10 mouse cellular contexts compared by ENCODE assay signal in the genomic region with DNA sequence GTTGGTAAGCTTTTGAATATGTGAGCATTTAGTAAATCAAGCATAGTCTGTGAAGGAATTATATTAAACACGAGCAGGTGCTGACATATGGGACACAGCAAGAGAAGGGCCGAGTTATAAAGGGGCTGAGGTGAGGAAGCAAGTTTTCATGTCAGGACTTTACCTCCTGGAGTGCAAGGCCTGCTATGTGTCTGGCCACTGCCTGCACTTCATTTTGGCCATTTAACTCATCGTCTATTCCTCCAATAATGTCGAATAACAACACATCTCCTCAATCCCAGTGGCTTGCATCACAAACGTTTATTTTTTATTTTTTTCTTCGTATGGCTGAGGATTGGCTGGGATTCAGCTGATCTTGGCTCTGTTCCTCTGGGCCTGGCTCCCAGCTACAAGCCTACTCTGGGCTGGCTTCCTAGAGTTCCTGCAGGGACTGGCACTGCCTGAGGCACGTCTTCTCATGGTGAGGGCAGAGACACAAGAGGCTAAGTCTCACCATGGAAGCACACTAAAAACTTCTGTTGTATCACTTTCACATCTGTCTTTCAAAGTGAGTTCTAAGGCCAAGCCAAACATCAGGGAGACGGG. TPM values are rescaled to one million over a fixed set of nuclear protein-coding genes. Genes with fewer than 3 reads are reported as not detected.
A peak's percentile ranks its signal among the peaks of the same experiment; 100 is the strongest.
DNase-seq lines count a peak whose midpoint lies in the region; ATAC-seq and TF ChIP-seq lines count a peak whose summit lies in the region.
"Had no signal": no experiment of that assay in that cellular context is flagged by ENCODE, and none has a peak within 500 bp of the region (broad histone marks: within the 10 kb centered on the region; RNA-seq: fewer than 3 reads in every experiment).

No protein-coding gene starts in this region.

- H3K9ac ChIP-seq in heart, adult 2 months (ENCODE audit: low read depth, low read length): no peak overlapping the region
- H3K9ac ChIP-seq in heart, postnatal 0 days (replicated peaks; ENCODE audit: low read depth, low read length): no peak overlapping the region
- H3K9ac ChIP-seq in kidney, embryonic 14.5 days (ENCODE audit: low read depth, low read length): no peak overlapping the region

- intact Hi-C loops in heart, adult 2 months (cut with DNase I): no loop called here
- intact Hi-C loops in heart, postnatal 25 days (cut with DNase I): no loop called here

- H3K79me2 ChIP-seq in heart, adult 2 months (replicated peaks; ENCODE audit: control insufficient read depth, insufficient read depth, low read length): no peaks in the 10 kb centered on the region

- 32% methylated on average over 8 of the region's 8 CpGs for WGBS in heart, adult 2 months
- 35% methylated on average over 8 of the region's 8 CpGs for WGBS in heart, postnatal 0 days
- 71% methylated on average over 8 of the region's 8 CpGs for WGBS in kidney, embryonic 14.5 days

- no peak for TF ChIP-seq EP300 in heart, adult 2 months (IDR thresholded peaks at IDR 0.05; ENCODE audit: insufficient read depth, low read depth, low read length)
- no peak for TF ChIP-seq EP300 in heart, postnatal 0 days (IDR thresholded peaks at IDR 0.05; ENCODE audit: low read depth)

- no peak for TF ChIP-seq POLR2A in heart, adult 2 months (IDR thresholded peaks at IDR 0.05; ENCODE audit: insufficient read depth, low read depth, low read length)

- no peaks in the 10 kb centered on the region for H3K9me3 ChIP-seq in heart, postnatal 0 days (replicated peaks; ENCODE audit: control insufficient read depth, low read length)
- no peaks in the 10 kb centered on the region for H3K9me3 ChIP-seq in kidney, embryonic 14.5 days (ENCODE audit: control insufficient read depth, low read length)

- no peaks in the 10 kb centered on the region for H3K36me3 ChIP-seq in heart, adult 2 months (ENCODE audit: control insufficient read depth, insufficient read depth, low read length)
- no peaks in the 10 kb centered on the region for H3K36me3 ChIP-seq in heart, postnatal 0 days (replicated peaks; ENCODE audit: control insufficient read depth, insufficient read depth, low read length)
- no peaks in the 10 kb centered on the region for H3K36me3 ChIP-seq in kidney, embryonic 14.5 days (ENCODE audit: control insufficient read depth, insufficient read depth, low read length)

- H3K4me2 ChIP-seq in heart, postnatal 0 days (ENCODE audit: low read depth, low read length): no peak overlapping the region
- no peak overlapping the region for H3K4me2 ChIP-seq in kidney, embryonic 14.5 days (replicated peaks; ENCODE audit: low read depth, low read length)

- H3K27me3 ChIP-seq in heart, adult 2 months (ENCODE audit: control insufficient read depth, insufficient read depth, low read length): no peaks in the 10 kb centered on the region
- H3K27me3 ChIP-seq in heart, postnatal 0 days (ENCODE audit: control insufficient read depth, insufficient read depth, low read length): no peaks in the 10 kb centered on the region
- no peaks in the 10 kb centered on the region for H3K27me3 ChIP-seq in kidney, embryonic 14.5 days (ENCODE audit: control insufficient read depth, insufficient read depth, low read length)

- no peak for TF ChIP-seq CTCF in heart, adult 2 months (IDR thresholded peaks at IDR 0.05)
- TF ChIP-seq CTCF in heart, postnatal 0 days (IDR thresholded peaks at IDR 0.05; ENCODE audit: low read depth): no peak

- H3K4me3 ChIP-seq in heart, adult 2 months: no peak overlapping the region
- H3K4me3 ChIP-seq in heart, postnatal 0 days (ENCODE audit: low read depth, low read length): no peak overlapping the region
- H3K4me3 ChIP-seq in kidney, embryonic 14.5 days (ENCODE audit: low read length): no peak overlapping the region

- H3K27ac ChIP-seq in heart, adult 2 months: no peak overlapping the region
- H3K27ac ChIP-seq in heart, postnatal 0 days (ENCODE audit: low read depth): no peak overlapping the region
- H3K27ac ChIP-seq in kidney, embryonic 14.5 days (ENCODE audit: low read depth, low read length): no peak overlapping the region

- peak; percentile 47; the same call in 1 of the 2 replicates for ATAC-seq in heart, postnatal 0 days (ENCODE audit: insufficient read depth, low read depth)
- ATAC-seq in kidney, embryonic 14.5 days (ENCODE audit: low FRiP score, low TSS enrichment): no peak

- peaks cover 4% of the 10 kb centered on the region; the same call in 1 of the 2 replicates for H3K4me1 ChIP-seq in heart, adult 2 months (ENCODE audit: control insufficient read depth, insufficient read depth, low read length)
- H3K4me1 ChIP-seq in heart, postnatal 0 days (ENCODE audit: control insufficient read depth, insufficient read depth): no peaks in the 10 kb centered on the region; the same call in 1 of the 2 replicates
- no peaks in the 10 kb centered on the region for H3K4me1 ChIP-seq in kidney, embryonic 14.5 days (ENCODE audit: control insufficient read depth, insufficient read depth, low read length)

- peak; percentile 53 to 58 for DNase-seq in heart, adult 2 months
- DNase-seq in heart, postnatal 25 days (ENCODE audit: low spot score): no peak
- peak; percentile 70 to 75 for DNase-seq in right cerebral cortex, postnatal 10 days (ENCODE audit: low spot score in 2 of 2)
- DNase-seq in right cerebral cortex, postnatal 25 days: no peak
- peak; percentile 25 for DNase-seq in heart, postnatal 0 days (ENCODE audit: low spot score)
- DNase-seq in telencephalon, adult 2 months (ENCODE audit: low read depth, low spot score): peak; percentile 67
- DNase-seq in T-cell, adult 2 months (ENCODE audit: low spot score): no peak
- DNase-seq: thymus, adult 18-20 months had no signal

RNA-seq across cellular contexts. Expression of a gene that starts 20.5 kb away (rescaled TPM):
- 1 to 10 TPM; 2.4 to 2.8 TPM for total RNA-seq in heart, adult 2 months (2021)
- 3.2 and 4.3 TPM in 2 replicates for polyA plus RNA-seq in heart, adult 2 months (2012; rRNA removed)
- 1 to 10 TPM; 3.1 to 3.5 TPM for total RNA-seq in heart, postnatal 25 days (2021)
- 2.4 and 4.4 TPM in 2 replicates for total RNA-seq in heart, postnatal 0 days (2014; rRNA removed; ENCODE audit: low replicate concordance)
- 2.3 and 2.5 TPM in 2 replicates for polyA plus RNA-seq in heart, postnatal 0 days (2015; fragmentation: Nextera tagmentation; extraction: Ambion mirVana)
- 26.8 and 34.6 TPM in 2 replicates for polyA plus RNA-seq in kidney, embryonic 14.5 days (2014; fragmentation: Nextera tagmentation; extraction: Ambion mirVana)
- total RNA-seq: common myeloid progenitor, adult 5-6 weeks had no signal

Comparison
In these comparisons a context has a peak if more than half of its experiments do, and no peak if none do; other contexts are left out.
1. DNase-seq: peak in heart, adult 2 months (2 of 2), right cerebral cortex, postnatal 10 days (2 of 2), heart, postnatal 0 days (single experiment) and telencephalon, adult 2 months (single experiment); none in heart, postnatal 25 days (single experiment), right cerebral cortex, postnatal 25 days (single experiment) and T-cell, adult 2 months (single experiment).